Mouse (Mus musculus) adrenal gland, adult (tissue): Measurements from ENCODE around the gene Zic3.
A peak's percentile ranks its signal among the peaks of the same experiment; 100 is the strongest.

Source experiments
- DNase-seq, 2 experiments: peaks; one replicate each; pipeline ENCODE4 v3.0.0; 2022 to 2023; ENCODE audit warnings: low spot score in 1 of 2; ENCODE audit not compliant: inconsistent age in 2 of 2

Gene Zic3

GRCm38 (mm10) chrX:58022400-58022799, at the start of gene Zic3:
Gene Zic3 (plus strand): TSS chrX:58022700.
- DNase-seq: no peak

GRCm38 (mm10) chrX:57982351-57982750, 40.1 kb upstream of the Zic3 start:
- DNase-seq: no peak

GRCm38 (mm10) chrX:57987455-57988109, 34.9 kb upstream of the Zic3 start:
- DNase-seq: no peak

GRCm38 (mm10) chrX:58013391-58013790, 9.1 kb upstream of the Zic3 start:
- no peak for DNase-seq

- no peak for DNase-seq
Observed at GRCm38 (mm10) chrX:58014093-58014492, 8.4 kb upstream of the Zic3 start.

GRCm38 (mm10) chrX:58014761-58015160, 7.7 kb upstream of the Zic3 start:
- no peak for DNase-seq

- DNase-seq: no peak
Observed at GRCm38 (mm10) chrX:58015336-58015945, 7.1 kb upstream of the Zic3 start.

- no peak for DNase-seq
Observed at GRCm38 (mm10) chrX:58018720-58019119, 3.8 kb upstream of the Zic3 start.

- DNase-seq: peak in 1 of 2 experiments; percentile 48
Observed at GRCm38 (mm10) chrX:58019257-58019953, 3.1 kb upstream of the Zic3 start.

- no peak for DNase-seq
Observed at GRCm38 (mm10) chrX:58027631-58028030, 5.1 kb downstream of the Zic3 start.

- DNase-seq: no peak
Observed at GRCm38 (mm10) chrX:58028082-58028481, 5.6 kb downstream of the Zic3 start.

GRCm38 (mm10) chrX:58028858-58029257, 6.4 kb downstream of the Zic3 start:
- DNase-seq: no peak

- peak; percentile 51 to 81 for DNase-seq
Observed at GRCm38 (mm10) chrX:58030100-58030834, 7.8 kb downstream of the Zic3 start.

- peak in 1 of 2 experiments; percentile 42 for DNase-seq
Observed at GRCm38 (mm10) chrX:58030835-58031670, 8.6 kb downstream of the Zic3 start.

GRCm38 (mm10) chrX:58031671-58032605, 9.4 kb downstream of the Zic3 start:
- peak in 1 of 2 experiments; percentile 44 for DNase-seq

GRCm38 (mm10) chrX:58032622-58033021, 10.1 kb downstream of the Zic3 start:
- DNase-seq: no peak

GRCm38 (mm10) chrX:58033521-58033920, 11.0 kb downstream of the Zic3 start:
- peak in 1 of 2 experiments; percentile 15 for DNase-seq

- DNase-seq: peak in 1 of 2 experiments; percentile 16
Observed at GRCm38 (mm10) chrX:58038061-58039007, 15.8 kb downstream of the Zic3 start.
